ENCODE assay signal across 8 mouse cellular contexts in genomic region chr12:103425016-103425728, GRCm38 (mm10). TPM values are rescaled to one million over a fixed set of nuclear protein-coding genes. Genes with fewer than 3 reads are reported as not detected.
DNase-seq lines count a peak whose midpoint lies in the region; ATAC-seq and TF ChIP-seq lines count a peak whose summit lies in the region.

No protein-coding gene starts in this region.

- no peak for TF ChIP-seq EP300 in ES-Bruce4 (IDR thresholded peaks at IDR 0.05; ENCODE audit: insufficient read depth, low read depth, low read length)

- H3K27me3 ChIP-seq in heart, embryonic 13.5 days (replicated peaks), result no peaks in the 10 kb centered on the region
- H3K27me3 ChIP-seq in ES-Bruce4 (ENCODE audit: control insufficient read depth, insufficient read depth, low read length, poor library complexity, severe bottlenecking), result no peaks in the 10 kb centered on the region
- no peaks in the 10 kb centered on the region for H3K27me3 ChIP-seq in erythroblast, embryonic 14.5 days (ENCODE audit: control insufficient read depth)
- no peaks in the 10 kb centered on the region for H3K27me3 ChIP-seq in limb, embryonic 14.5 days (ENCODE audit: control insufficient read depth, insufficient read depth, low read length)
- no peaks in the 10 kb centered on the region for H3K27me3 ChIP-seq in stomach, embryonic 15.5 days (replicated peaks)

- peak overlapping the region; percentile 98 for H3K4me3 ChIP-seq in heart, embryonic 13.5 days
- peak overlapping the region; percentile 95 for H3K4me3 ChIP-seq in ES-Bruce4 (ENCODE audit: low read depth, low read length)
- H3K4me3 ChIP-seq in erythroblast, embryonic 14.5 days (replicated peaks), result peak overlapping the region; percentile 79
- peak overlapping the region; percentile 93 for H3K4me3 ChIP-seq in limb, embryonic 14.5 days (replicated peaks; ENCODE audit: low read length)
- peak overlapping the region; percentile 100 for H3K4me3 ChIP-seq in stomach, embryonic 15.5 days (replicated peaks)

- H3K36me3 ChIP-seq in heart, embryonic 13.5 days, result peaks cover 25% of the 10 kb centered on the region
- H3K36me3 ChIP-seq in ES-Bruce4 (ENCODE audit: control insufficient read depth, insufficient read depth, low read length, poor library complexity, severe bottlenecking), result peaks cover 23% of the 10 kb centered on the region
- peaks cover 35% of the 10 kb centered on the region for H3K36me3 ChIP-seq in erythroblast, embryonic 14.5 days (ENCODE audit: control insufficient read depth)
- peaks cover 9% of the 10 kb centered on the region for H3K36me3 ChIP-seq in limb, embryonic 14.5 days (ENCODE audit: control insufficient read depth, insufficient read depth, low read length)
- H3K36me3 ChIP-seq in stomach, embryonic 15.5 days, result peaks cover 17% of the 10 kb centered on the region; the same call in 1 of the 2 replicates

- no peak for TF ChIP-seq POLR2A in ES-Bruce4 (IDR thresholded peaks at IDR 0.05; ENCODE audit: insufficient read depth, low read length)
- no peak for TF ChIP-seq POLR2A in limb, embryonic 14.5 days (IDR thresholded peaks at IDR 0.05; ENCODE audit: borderline replicate concordance, extremely low read depth, insufficient read depth, insufficient read length)

- intact Hi-C loops in heart, postnatal 10 days (cut with DNase I), result loop anchor here (5.0 kb wide), 1 partner anchor 217 kb away; no protein-coding TSS in a partner anchor

- no peaks in the 10 kb centered on the region for H3K9me3 ChIP-seq in heart, embryonic 13.5 days
- no peaks in the 10 kb centered on the region for H3K9me3 ChIP-seq in ES-Bruce4 (replicated peaks; ENCODE audit: control insufficient read depth, insufficient read depth, low read length, poor library complexity, severe bottlenecking)
- H3K9me3 ChIP-seq in erythroblast, embryonic 14.5 days (ENCODE audit: control insufficient read depth, low read length), result peaks cover 4% of the 10 kb centered on the region
- H3K9me3 ChIP-seq in limb, embryonic 14.5 days (ENCODE audit: control insufficient read depth, low read length), result no peaks in the 10 kb centered on the region
- no peaks in the 10 kb centered on the region for H3K9me3 ChIP-seq in stomach, embryonic 15.5 days

- WGBS in heart, embryonic 13.5 days, result 8% methylated on average over 33 of the region's 33 CpGs
- WGBS in limb, embryonic 14.5 days, result 9% methylated on average over 29 of the region's 33 CpGs
- WGBS in stomach, embryonic 15.5 days, result 9% methylated on average over 33 of the region's 33 CpGs

- no peak for DNase-seq in heart, postnatal 10 days
- no peak for DNase-seq in limb, embryonic 14.5 days (ENCODE audit: low spot score)
- DNase-seq in adrenal gland, adult 18-20 months (ENCODE audit: low spot score in 2 of 2), result no peak
- no peak for DNase-seq in right cerebral cortex, adult 2 months (ENCODE audit: low spot score in 2 of 2)

- peak overlapping the region; percentile 54; the same call in 1 of the 2 replicates for H3K27ac ChIP-seq in heart, embryonic 13.5 days (replicated peaks)
- no peak overlapping the region for H3K27ac ChIP-seq in ES-Bruce4 (ENCODE audit: insufficient read depth, low read length)
- H3K27ac ChIP-seq in limb, embryonic 14.5 days (replicated peaks; ENCODE audit: low read depth, low read length), result no peak overlapping the region
- H3K27ac ChIP-seq in stomach, embryonic 15.5 days, result no peak overlapping the region

- H3K9ac ChIP-seq in heart, embryonic 13.5 days, result peak overlapping the region; percentile 96
- H3K9ac ChIP-seq in ES-Bruce4 (ENCODE audit: low read depth, poor library complexity, severe bottlenecking), result peak overlapping the region; percentile 79
- H3K9ac ChIP-seq in limb, embryonic 14.5 days (ENCODE audit: low read depth, low read length, severe bottlenecking), result peak overlapping the region; percentile 88
- peak overlapping the region; percentile 77 for H3K9ac ChIP-seq in stomach, embryonic 15.5 days

- no peak; the same call in 1 of the 2 replicates for ATAC-seq in heart, embryonic 13.5 days (ENCODE audit: extremely low read depth, insufficient number of reproducible peaks, low FRiP score, low TSS enrichment)
- ATAC-seq in limb, embryonic 14.5 days (ENCODE audit: low FRiP score, low read depth), result no peak
- ATAC-seq in stomach, embryonic 15.5 days (ENCODE audit: insufficient read depth, low FRiP score, low read depth), result no peak; the same call in 1 of the 2 replicates

- H3K4me2 ChIP-seq in heart, embryonic 13.5 days, result peak overlapping the region; percentile 97
- peak overlapping the region; percentile 85 for H3K4me2 ChIP-seq in limb, embryonic 14.5 days (replicated peaks; ENCODE audit: low read depth, low read length, severe bottlenecking)
- peak overlapping the region; percentile 85 for H3K4me2 ChIP-seq in stomach, embryonic 15.5 days

- TF ChIP-seq CTCF in ES-Bruce4 (IDR thresholded peaks at IDR 0.05; ENCODE audit: low read depth, low read length), result no peak

- H3K4me1 ChIP-seq in heart, embryonic 13.5 days, result peaks cover 38% of the 10 kb centered on the region
- H3K4me1 ChIP-seq in ES-Bruce4 (ENCODE audit: control insufficient read depth, insufficient read depth, low read length), result peaks cover 2% of the 10 kb centered on the region
- peaks cover 37% of the 10 kb centered on the region for H3K4me1 ChIP-seq in erythroblast, embryonic 14.5 days (ENCODE audit: control insufficient read depth)
- H3K4me1 ChIP-seq in limb, embryonic 14.5 days (ENCODE audit: control insufficient read depth, insufficient read depth, low read length), result peaks cover 22% of the 10 kb centered on the region
- peaks cover 24% of the 10 kb centered on the region for H3K4me1 ChIP-seq in stomach, embryonic 15.5 days

RNA-seq across cellular contexts. Expression of gene Ddx24, which starts 0.5 kb away (rescaled TPM):
- 77.4 and 78.3 TPM in 2 replicates for polyA plus RNA-seq in heart, embryonic 13.5 days (2015; fragmentation: Nextera tagmentation; extraction: Ambion mirVana)
- 10 to 100 TPM; 82.2 to 94.5 TPM for total RNA-seq in heart, postnatal 10 days (2021)
- 83.6 and 86.5 TPM in 2 replicates for polyA plus RNA-seq in ES-Bruce4 (2011; ENCODE audit: insufficient read depth, insufficient read length, low read depth, missing spikeins)
- 1.9 and 3.5 TPM in 2 replicates for polyA plus RNA-seq in erythroblast, embryonic 14.5 days (2012)
- polyA plus RNA-seq in limb, embryonic 14.5 days (2012; rRNA removed), result 44.1 and 53.2 TPM in 2 replicates
- 81.5 and 91.3 TPM in 2 replicates for polyA plus RNA-seq in limb, embryonic 14.5 days (2014; fragmentation: Nextera tagmentation; extraction: Ambion mirVana)
- 91.9 and 105 TPM in 2 replicates for polyA plus RNA-seq in stomach, embryonic 15.5 days (2015; fragmentation: Nextera tagmentation; extraction: Ambion mirVana)
- 100 to 1,000 TPM; 127 to 134 TPM for total RNA-seq in adrenal gland, adult 18-20 months (2021)

RNA-seq across cellular contexts. Expression of gene Ifi27, which starts 8.8 kb away (rescaled TPM):
- polyA plus RNA-seq in heart, embryonic 13.5 days (2015; fragmentation: Nextera tagmentation; extraction: Ambion mirVana), result 32.9 and 33.9 TPM in 2 replicates
- total RNA-seq in heart, postnatal 10 days (2021), result 100 to 1,000 TPM in 1 of 2 experiments, 10 to 100 TPM in 1; 75.4 to 153 TPM
- polyA plus RNA-seq in ES-Bruce4 (2011; ENCODE audit: insufficient read depth, insufficient read length, low read depth, missing spikeins), result 2.1 and 3.1 TPM in 2 replicates
- 0.08 TPM in 1 of 2 replicates, not detected in the other for polyA plus RNA-seq in erythroblast, embryonic 14.5 days (2012)
- polyA plus RNA-seq in limb, embryonic 14.5 days (2012; rRNA removed), result 87.1 and 100 TPM in 2 replicates
- 49.5 and 50.5 TPM in 2 replicates for polyA plus RNA-seq in limb, embryonic 14.5 days (2014; fragmentation: Nextera tagmentation; extraction: Ambion mirVana)
- 46.7 and 53.3 TPM in 2 replicates for polyA plus RNA-seq in stomach, embryonic 15.5 days (2015; fragmentation: Nextera tagmentation; extraction: Ambion mirVana)
- 1,000 to 10,000 TPM; 1,097 to 1,809 TPM for total RNA-seq in adrenal gland, adult 18-20 months (2021)

RNA-seq across cellular contexts. Expression of gene 9330161L09Rik, which starts 17.6 kb away (rescaled TPM):
- 0.39 and 0.60 TPM in 2 replicates for polyA plus RNA-seq in heart, embryonic 13.5 days (2015; fragmentation: Nextera tagmentation; extraction: Ambion mirVana)
- total RNA-seq in heart, postnatal 10 days (2021), result 1 to 10 TPM in 1 of 2 experiments, under 1 TPM in 1; 0.97 to 1.8 TPM
- polyA plus RNA-seq in ES-Bruce4 (2011; ENCODE audit: insufficient read depth, insufficient read length, low read depth, missing spikeins), result 0.67 and 1.8 TPM in 2 replicates
- polyA plus RNA-seq in erythroblast, embryonic 14.5 days (2012), result not detected in 2 replicates
- polyA plus RNA-seq in limb, embryonic 14.5 days (2012; rRNA removed), result 0.47 and 1.0 TPM in 2 replicates
- 0.32 and 0.68 TPM in 2 replicates for polyA plus RNA-seq in limb, embryonic 14.5 days (2014; fragmentation: Nextera tagmentation; extraction: Ambion mirVana)
- polyA plus RNA-seq in stomach, embryonic 15.5 days (2015; fragmentation: Nextera tagmentation; extraction: Ambion mirVana), result 0.18 and 0.49 TPM in 2 replicates
- total RNA-seq in adrenal gland, adult 18-20 months (2021), result 1 to 10 TPM; 1.7 to 2.1 TPM

RNA-seq across cellular contexts. Expression of gene Ifi27l2a, which starts 18.3 kb away (rescaled TPM):
- polyA plus RNA-seq in heart, embryonic 13.5 days (2015; fragmentation: Nextera tagmentation; extraction: Ambion mirVana), result 10.6 and 11.5 TPM in 2 replicates
- total RNA-seq in heart, postnatal 10 days (2021), result 10 to 100 TPM in 1 of 2 experiments, 1 to 10 TPM in 1; 5.7 to 11.5 TPM
- polyA plus RNA-seq in ES-Bruce4 (2011; ENCODE audit: insufficient read depth, insufficient read length, low read depth, missing spikeins), result 5.0 and 9.6 TPM in 2 replicates
- polyA plus RNA-seq in erythroblast, embryonic 14.5 days (2012), result 0.15 TPM in 1 of 2 replicates, not detected in the other
- polyA plus RNA-seq in limb, embryonic 14.5 days (2012; rRNA removed), result 10.2 and 14.8 TPM in 2 replicates
- 12.3 and 14.0 TPM in 2 replicates for polyA plus RNA-seq in limb, embryonic 14.5 days (2014; fragmentation: Nextera tagmentation; extraction: Ambion mirVana)
- 24.8 and 25.2 TPM in 2 replicates for polyA plus RNA-seq in stomach, embryonic 15.5 days (2015; fragmentation: Nextera tagmentation; extraction: Ambion mirVana)
- 1,000 to 10,000 TPM in 1 of 2 experiments, 100 to 1,000 TPM in 1; 365 to 1,033 TPM for total RNA-seq in adrenal gland, adult 18-20 months (2021)

RNA-seq across cellular contexts. Expression of gene Ifi27l2b, which starts 31.9 kb away (rescaled TPM):
- not detected in 2 replicates for polyA plus RNA-seq in heart, embryonic 13.5 days (2015; fragmentation: Nextera tagmentation; extraction: Ambion mirVana)
- not detected for total RNA-seq in heart, postnatal 10 days (2021)
- polyA plus RNA-seq in ES-Bruce4 (2011; ENCODE audit: insufficient read depth, insufficient read length, low read depth, missing spikeins), result not detected in 2 replicates
- not detected in 2 replicates for polyA plus RNA-seq in erythroblast, embryonic 14.5 days (2012)
- not detected in 2 replicates for polyA plus RNA-seq in limb, embryonic 14.5 days (2012; rRNA removed)
- polyA plus RNA-seq in limb, embryonic 14.5 days (2014; fragmentation: Nextera tagmentation; extraction: Ambion mirVana), result not detected in 2 replicates
- 7.0 and 7.8 TPM in 2 replicates for polyA plus RNA-seq in stomach, embryonic 15.5 days (2015; fragmentation: Nextera tagmentation; extraction: Ambion mirVana)
- total RNA-seq in adrenal gland, adult 18-20 months (2021), result not detected
